Mouse (Mus musculus): ENCODE measurements around the gene Senp7. TPM values are rescaled to one million over a fixed set of nuclear protein-coding genes. Genes with fewer than 3 reads are reported as not detected.
"Not testable (repeated sequence)": the region's sequence is repeated elsewhere in the genome, so short reads cannot be mapped to it uniquely, and the experiment has no call there.

The Senp7 gene
- polyA plus RNA-seq, 1 experiment: 13.9 TPM

DNA sequence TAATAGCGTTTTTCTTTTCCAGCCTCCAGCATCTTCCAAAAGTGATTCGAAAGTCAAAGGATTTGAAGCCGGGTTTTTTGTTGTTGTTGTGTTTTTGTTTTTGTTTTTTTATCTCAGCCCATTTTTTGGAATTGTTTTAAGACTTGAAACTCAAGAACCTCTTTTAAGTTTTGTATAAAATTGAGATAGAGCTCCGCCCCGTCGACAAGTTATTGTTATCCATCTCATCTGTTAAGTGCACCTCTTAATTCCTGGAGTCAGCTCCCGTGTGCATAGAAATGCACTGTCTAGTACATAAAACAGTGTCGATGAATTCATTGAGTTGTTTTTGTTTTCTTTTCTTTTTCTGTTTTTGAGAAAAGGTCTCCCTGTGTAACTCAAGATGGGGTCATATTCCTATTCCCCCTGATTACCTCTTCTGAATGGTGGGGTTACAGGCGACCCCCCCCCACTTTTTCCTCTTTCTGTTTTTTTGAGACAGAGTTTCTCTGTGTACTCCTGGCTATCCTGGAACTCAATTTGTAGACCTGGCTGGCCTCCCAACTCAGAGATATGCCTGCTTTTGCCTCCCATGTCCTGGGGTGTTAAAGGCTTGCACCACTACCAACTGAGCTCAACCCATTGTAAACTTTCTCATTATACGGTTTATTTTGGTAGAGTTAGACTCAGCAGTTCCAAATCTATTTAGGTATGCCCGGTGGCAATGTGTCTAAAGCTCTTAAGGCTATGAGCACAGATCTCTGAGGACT lies 28.2 kb downstream of the Senp7 start:
- Histone ChIP-seq H3K4me3 (ENCODE audit: insufficient read depth, low read depth, low read length) (peak overlapping the region; percentile 99), H3K4me1 (ENCODE audit: control insufficient read depth, insufficient read depth, insufficient read length, low read length) (peaks cover 3% of the 10 kb centered on the region; the same call in 1 of the 2 replicates), H3K27ac (replicated peaks; ENCODE audit: low read depth, low read length) (0 out of 2 replicates have a peak overlapping the region, but pooled peaks have one; percentile 33)

DNA sequence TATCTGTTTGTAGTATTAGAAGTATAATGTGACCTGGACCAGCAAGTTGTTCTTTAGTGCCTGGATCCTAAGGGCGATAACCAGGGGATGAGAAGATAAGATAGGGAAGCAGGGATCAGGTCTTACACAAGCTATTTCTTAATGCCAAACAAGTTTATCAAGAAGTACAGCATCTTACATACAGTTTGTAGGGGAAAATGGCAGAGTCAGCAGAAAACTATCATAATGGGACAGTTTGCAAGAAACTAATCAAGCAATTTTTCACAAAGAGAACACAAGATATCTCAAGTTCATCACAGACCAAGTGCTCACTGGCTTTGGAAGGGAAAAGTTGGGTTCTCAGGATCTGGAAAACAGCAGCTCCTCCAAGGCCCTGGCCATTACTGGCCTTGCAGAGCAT lies 31.3 kb downstream of the Senp7 start:
- Histone ChIP-seq H3K4me3 (ENCODE audit: insufficient read depth, low read depth, low read length) (no peak overlapping the region), H3K27ac (replicated peaks; ENCODE audit: low read depth, low read length) (no peak overlapping the region), H3K4me1 (ENCODE audit: control insufficient read depth, insufficient read depth, insufficient read length, low read length) (peaks cover 3% of the 10 kb centered on the region; the same call in 1 of the 2 replicates)

DNA sequence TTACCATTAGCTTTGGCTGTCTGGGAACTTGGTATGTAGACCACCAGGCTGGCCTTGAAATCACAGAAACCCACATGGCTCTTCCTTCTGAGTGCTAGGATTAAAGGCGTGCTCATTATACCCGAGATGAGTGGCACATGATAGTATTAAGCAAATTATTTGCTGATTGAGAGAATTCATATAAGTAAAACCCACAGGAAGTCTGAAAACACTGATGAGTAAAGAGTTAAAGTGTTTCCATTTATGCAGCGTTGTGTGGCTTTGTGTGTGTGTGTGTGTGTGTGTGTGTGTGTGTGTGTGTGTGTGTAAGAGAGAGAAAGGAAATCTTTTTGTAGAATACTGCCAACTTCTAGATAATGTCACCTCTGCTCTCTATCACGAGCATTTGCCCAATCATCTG lies 33.6 kb downstream of the Senp7 start:
- Histone ChIP-seq H3K4me1 (ENCODE audit: control insufficient read depth, insufficient read depth, insufficient read length, low read length) (no peaks in the 10 kb centered on the region), H3K4me3 (ENCODE audit: insufficient read depth, low read depth, low read length) (no peak overlapping the region), H3K27ac (replicated peaks; ENCODE audit: low read depth, low read length) (no peak overlapping the region)

DNA sequence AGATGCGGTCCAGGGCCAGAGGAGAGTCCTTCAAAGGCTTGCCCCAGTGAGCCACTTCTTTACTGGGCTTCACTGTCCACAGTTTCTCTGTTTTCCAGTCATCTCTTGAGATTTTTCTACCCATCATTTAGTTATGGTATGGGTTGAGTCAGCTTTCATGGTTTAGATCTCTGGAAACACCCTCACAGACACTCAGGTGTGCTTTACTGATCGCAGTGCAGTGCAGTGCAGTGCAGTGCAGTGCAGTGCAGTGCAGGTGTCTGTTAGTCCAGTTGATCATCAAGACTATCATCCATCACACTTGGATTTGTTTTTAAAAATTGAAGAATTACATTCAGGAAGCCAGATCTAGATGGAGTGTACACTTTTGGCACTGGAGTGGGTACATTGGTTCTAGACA lies 38.2 kb downstream of the Senp7 start:
- no peak overlapping the region for H3K27ac ChIP-seq (replicated peaks; ENCODE audit: low read depth, low read length)
- H3K4me3 ChIP-seq (ENCODE audit: insufficient read depth, low read depth, low read length): no peak overlapping the region
- H3K4me1 ChIP-seq (ENCODE audit: control insufficient read depth, insufficient read depth, insufficient read length, low read length): no peaks in the 10 kb centered on the region

DNA sequence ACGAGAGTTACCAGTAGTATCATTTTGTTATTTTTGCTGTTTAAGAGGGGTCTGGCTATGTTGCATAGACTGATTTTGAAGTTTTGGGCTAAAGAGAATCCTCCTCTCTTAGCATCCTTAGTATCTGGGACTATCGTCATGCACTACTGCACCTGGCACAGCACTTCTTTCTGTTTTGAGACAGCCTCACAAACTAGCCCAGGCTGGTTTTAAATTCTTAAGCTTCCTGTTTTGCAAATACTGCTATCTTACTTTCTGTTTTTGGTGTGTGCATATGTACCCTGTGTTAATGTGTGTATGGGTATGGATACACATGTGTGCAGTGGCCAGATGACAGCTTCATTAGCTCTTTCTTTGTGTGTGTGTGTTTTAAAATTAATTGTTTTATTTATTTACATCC lies 42.2 kb downstream of the Senp7 start:
- Histone ChIP-seq H3K4me3 (ENCODE audit: insufficient read depth, low read depth, low read length) (no peak overlapping the region), H3K4me1 (ENCODE audit: control insufficient read depth, insufficient read depth, insufficient read length, low read length) (no peaks in the 10 kb centered on the region), H3K27ac (replicated peaks; ENCODE audit: low read depth, low read length) (no peak overlapping the region)

DNA sequence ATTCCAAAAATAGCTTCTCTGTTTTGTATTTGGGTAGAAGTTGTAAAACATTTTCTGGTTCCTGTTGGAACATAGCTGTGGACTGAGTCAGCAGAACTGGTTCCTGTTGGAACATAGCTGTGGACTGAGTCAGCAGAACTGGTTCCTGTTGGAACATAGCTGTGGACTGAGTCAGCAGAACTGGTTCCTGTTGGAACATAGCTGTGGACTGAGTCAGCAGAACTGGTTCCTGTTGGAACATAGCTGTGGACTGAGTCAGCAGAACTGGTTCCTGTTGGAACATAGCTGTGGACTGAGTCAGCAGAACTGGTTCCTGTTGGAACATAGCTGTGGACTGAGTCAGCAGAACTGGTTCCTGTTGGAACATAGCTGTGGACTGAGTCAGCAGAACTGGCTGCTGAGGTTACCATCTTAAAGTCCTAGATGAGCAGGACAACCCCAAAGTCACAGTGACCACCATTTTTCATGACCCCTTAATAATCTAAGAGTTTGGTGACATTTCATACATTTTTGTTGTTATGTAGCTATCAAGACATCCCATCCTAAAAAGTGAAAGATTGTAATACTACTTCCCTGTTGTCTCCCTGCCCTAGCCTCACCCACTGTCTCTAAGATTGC lies 48.4 kb downstream of the Senp7 start:
- H3K27ac ChIP-seq (replicated peaks; ENCODE audit: low read depth, low read length); H3K4me3 ChIP-seq (ENCODE audit: insufficient read depth, low read depth, low read length); H3K4me1 ChIP-seq (ENCODE audit: control insufficient read depth, insufficient read depth, insufficient read length, low read length): not testable (repeated sequence)

DNA sequence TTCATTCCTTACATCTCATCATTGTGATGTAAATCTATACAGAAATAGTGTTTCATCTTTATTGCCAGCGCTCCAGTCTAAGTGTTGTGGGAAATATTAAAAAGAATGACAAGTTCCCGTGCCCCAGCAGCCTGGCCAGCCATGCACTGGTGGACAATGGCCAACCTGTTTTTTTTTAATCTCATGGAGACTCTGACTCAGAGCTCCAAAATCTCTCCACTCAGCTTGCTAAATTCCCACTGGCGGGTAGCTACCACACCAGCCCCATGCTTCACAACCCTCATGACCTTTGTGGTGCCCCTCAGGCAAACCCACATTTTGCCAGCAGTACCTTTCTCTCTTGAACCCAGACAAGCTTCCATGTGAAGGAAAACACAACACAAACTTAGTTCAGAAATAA lies 67.6 kb downstream of the Senp7 start:
- Histone ChIP-seq H3K4me3 (ENCODE audit: insufficient read depth, low read depth, low read length) (no peak overlapping the region), H3K4me1 (ENCODE audit: control insufficient read depth, insufficient read depth, insufficient read length, low read length) (no peaks in the 10 kb centered on the region), H3K27ac (replicated peaks; ENCODE audit: low read depth, low read length) (peak overlapping the region; percentile 4; the same call in 1 of the 2 replicates)

DNA sequence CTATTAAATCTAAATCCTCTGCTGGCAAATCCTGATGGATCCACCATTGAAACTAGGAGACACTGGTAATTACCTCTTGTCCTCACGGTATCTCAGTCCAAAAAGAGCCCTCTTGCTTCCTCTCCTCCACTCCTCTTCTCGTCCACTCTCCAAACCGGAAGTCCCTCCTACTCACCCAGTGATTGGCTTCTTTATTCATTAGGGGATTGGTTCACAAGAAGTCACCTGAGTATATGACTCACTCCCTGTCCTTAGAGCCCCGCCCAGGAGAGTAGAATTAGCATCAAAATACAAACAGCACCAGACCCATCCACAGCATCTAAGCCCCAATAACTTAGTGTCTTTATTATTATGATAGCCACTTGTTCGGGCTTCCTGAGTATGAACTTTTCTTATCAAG lies 68.0 kb downstream of the Senp7 start:
- no peak overlapping the region for H3K4me3 ChIP-seq (ENCODE audit: insufficient read depth, low read depth, low read length)
- H3K4me1 ChIP-seq (ENCODE audit: control insufficient read depth, insufficient read depth, insufficient read length, low read length): no peaks in the 10 kb centered on the region
- H3K27ac ChIP-seq (replicated peaks; ENCODE audit: low read depth, low read length): peak overlapping the region; percentile 4; the same call in 1 of the 2 replicates

DNA sequence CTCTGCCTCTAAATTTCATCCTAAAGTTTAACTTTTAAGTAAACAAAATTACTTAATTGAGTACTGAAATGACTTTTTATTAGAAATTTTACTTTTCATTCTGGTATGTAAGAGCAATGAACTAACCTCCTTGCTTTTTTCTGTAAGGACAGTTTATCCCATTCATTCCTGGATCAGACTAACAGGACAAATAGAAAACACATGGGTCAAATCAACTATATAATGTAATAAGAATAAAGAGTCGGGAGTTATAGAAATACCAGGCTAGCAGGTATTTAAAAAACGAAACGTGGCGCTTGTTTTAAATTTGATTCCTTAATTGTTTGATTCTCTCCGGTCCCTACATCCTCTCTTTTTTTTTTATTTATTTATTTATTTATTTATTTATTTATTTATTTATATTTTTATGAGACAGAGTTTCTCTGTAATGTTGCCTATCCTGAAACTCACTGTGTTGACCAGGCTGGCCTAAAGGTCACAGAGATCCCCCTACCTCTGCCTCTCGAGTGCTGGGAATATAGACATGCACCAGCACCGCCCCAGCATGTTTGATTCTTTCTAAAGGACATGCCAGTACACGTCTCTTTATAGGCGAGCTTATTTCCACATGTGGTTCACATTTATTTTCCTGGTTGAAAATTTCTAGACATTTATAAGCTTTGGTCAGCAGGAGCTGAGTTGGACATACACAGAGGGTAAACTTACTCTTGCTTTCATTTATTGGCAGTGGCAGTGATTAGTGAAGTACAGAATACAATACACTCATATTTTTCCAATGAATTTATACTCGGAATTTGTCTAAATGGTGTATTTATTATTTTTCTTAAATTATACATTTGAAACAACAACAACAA lies 69.4 kb downstream of the Senp7 start:
- H3K4me1 ChIP-seq (ENCODE audit: control insufficient read depth, insufficient read depth, insufficient read length, low read length): no peaks in the 10 kb centered on the region
- H3K27ac ChIP-seq (replicated peaks; ENCODE audit: low read depth, low read length): no peak overlapping the region
- no peak overlapping the region for H3K4me3 ChIP-seq (ENCODE audit: insufficient read depth, low read depth, low read length)

DNA sequence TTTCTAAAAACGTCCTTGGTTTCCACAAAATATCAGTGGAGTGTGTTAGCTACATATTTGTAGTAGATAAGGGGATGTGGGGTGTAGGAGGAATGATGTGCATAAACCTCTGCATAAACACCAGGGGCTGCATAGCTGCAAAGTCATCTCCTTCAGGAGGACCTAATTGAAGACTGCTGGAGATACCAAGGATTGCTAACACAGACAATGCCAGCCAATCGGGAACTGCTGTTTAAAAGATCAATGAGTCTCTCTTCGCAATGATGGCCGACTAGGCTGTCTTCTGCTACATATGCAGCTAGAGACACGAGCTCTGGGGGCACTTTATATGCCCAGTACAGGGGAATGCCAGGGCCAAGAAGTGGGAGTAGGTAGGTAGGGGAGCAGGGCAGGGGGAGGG lies 74.4 kb downstream of the Senp7 start:
- no peaks in the 10 kb centered on the region for H3K4me1 ChIP-seq (ENCODE audit: control insufficient read depth, insufficient read depth, insufficient read length, low read length)
- H3K27ac ChIP-seq (replicated peaks; ENCODE audit: low read depth, low read length): no peak overlapping the region
- H3K4me3 ChIP-seq (ENCODE audit: insufficient read depth, low read depth, low read length): no peak overlapping the region

DNA sequence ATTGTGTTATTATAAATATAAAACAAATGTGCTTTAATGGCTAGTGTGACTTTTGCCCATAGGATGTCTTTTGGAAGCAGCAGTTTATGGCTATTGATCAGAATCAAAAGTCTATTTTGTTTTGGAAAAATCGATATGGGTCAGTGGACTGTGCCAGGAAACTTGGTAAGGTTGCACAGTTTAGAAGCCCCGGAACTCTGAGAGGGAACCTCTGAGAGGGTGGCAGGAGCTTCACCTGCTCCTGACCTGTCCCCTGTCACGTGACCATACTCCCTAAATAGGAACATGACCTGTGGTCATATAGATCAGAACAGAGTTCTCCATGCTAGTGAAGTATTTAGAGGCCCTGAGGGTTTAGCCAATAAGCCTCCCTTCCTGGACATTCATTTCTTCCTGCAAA lies 75.9 kb downstream of the Senp7 start:
- no peak overlapping the region for H3K4me3 ChIP-seq (ENCODE audit: insufficient read depth, low read depth, low read length)
- H3K4me1 ChIP-seq (ENCODE audit: control insufficient read depth, insufficient read depth, insufficient read length, low read length): no peaks in the 10 kb centered on the region
- no peak overlapping the region for H3K27ac ChIP-seq (replicated peaks; ENCODE audit: low read depth, low read length)

DNA sequence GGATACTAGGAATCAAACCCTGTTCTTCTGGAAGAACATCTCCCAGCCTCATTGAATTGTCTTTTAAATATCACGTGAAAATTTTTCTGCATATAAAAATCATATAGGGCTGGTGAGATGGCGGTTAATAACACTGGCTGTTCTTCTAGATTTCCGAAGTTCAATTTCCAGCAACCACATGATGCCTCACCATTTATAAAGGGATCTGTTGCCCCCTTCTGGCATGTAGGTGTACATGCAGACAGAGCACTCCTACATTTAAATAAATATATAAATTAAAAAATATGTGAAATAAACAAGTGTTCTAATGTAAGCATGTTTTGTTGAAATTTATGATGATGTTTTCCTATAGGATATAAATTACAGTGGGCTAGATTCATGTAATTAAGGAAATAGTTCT lies 83.5 kb downstream of the Senp7 start:
- H3K4me1 ChIP-seq (ENCODE audit: control insufficient read depth, insufficient read depth, insufficient read length, low read length): no peaks in the 10 kb centered on the region
- H3K27ac ChIP-seq (replicated peaks; ENCODE audit: low read depth, low read length): no peak overlapping the region
- no peak overlapping the region for H3K4me3 ChIP-seq (ENCODE audit: insufficient read depth, low read depth, low read length)

DNA sequence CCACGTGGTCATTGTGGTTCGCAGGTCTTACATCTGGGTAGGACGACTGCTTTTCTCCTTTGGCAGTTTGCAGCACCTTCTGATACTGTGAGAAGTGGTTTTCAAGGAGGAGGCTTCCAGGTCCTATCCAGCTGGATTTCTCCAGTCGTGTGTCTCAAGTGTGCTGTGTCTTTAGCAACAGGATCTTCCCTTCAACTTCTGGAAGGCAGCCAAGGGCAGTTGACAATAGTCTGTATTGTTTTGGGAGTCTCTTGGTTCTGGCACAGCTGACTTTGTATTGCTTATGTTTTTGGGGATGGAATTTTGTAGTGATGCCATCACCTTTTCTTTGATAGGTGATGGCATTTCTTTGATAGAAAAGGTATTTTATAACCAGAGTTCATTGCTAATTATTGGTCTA lies 86.0 kb downstream of the Senp7 start:
- H3K27ac ChIP-seq (replicated peaks; ENCODE audit: low read depth, low read length): no peak overlapping the region
- H3K4me1 ChIP-seq (ENCODE audit: control insufficient read depth, insufficient read depth, insufficient read length, low read length): no peaks in the 10 kb centered on the region
- H3K4me3 ChIP-seq (ENCODE audit: insufficient read depth, low read depth, low read length): no peak overlapping the region

DNA sequence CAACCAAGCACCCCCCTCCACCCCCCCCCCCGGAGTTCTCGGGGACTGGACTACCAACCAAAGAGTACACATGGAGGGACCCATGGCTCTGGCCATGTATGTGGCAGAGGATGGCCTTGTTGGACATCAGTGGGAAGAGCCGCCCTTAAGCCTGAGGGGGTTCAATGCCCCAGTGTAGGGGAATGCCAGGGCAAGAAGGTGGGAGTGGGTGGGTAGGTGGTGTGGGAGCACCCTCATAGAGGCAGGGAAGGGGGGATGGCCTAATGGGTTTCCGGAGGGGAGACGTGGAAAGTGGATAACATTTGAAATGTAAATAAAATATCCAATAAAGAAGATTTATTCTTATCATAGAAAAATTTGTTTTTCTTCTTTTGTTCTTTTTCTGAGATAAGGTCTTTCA lies 89.5 kb downstream of the Senp7 start:
- not testable (repeated sequence) for H3K27ac ChIP-seq (replicated peaks; ENCODE audit: low read depth, low read length); H3K4me1 ChIP-seq (ENCODE audit: control insufficient read depth, insufficient read depth, insufficient read length, low read length); H3K4me3 ChIP-seq (ENCODE audit: insufficient read depth, low read depth, low read length)

DNA sequence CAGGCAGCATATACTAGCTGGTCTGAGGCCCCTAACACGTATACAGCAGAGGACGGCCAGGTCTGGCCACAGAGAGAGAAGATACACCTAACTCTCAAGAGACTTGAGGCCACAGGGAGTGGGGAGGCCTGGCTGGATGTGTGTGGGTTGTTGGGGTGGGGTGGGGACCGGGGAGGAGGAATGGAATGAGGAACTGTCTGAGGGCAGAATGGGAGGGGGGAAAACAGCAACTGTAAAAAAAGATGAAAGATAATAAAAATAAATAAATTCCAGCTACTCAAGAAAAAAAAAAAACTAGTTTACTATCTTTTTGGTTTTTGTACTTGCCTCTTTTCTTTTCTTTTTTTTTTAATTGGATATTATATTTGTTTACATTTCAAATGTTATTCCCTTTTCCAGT lies 91.8 kb downstream of the Senp7 start:
- Histone ChIP-seq H3K4me3 (ENCODE audit: insufficient read depth, low read depth, low read length) (no peak overlapping the region), H3K27ac (replicated peaks; ENCODE audit: low read depth, low read length) (no peak overlapping the region), H3K4me1 (ENCODE audit: control insufficient read depth, insufficient read depth, insufficient read length, low read length) (no peaks in the 10 kb centered on the region)
